Mouse (Mus musculus): Measurements from ENCODE around the gene Lca5l.

DNA sequence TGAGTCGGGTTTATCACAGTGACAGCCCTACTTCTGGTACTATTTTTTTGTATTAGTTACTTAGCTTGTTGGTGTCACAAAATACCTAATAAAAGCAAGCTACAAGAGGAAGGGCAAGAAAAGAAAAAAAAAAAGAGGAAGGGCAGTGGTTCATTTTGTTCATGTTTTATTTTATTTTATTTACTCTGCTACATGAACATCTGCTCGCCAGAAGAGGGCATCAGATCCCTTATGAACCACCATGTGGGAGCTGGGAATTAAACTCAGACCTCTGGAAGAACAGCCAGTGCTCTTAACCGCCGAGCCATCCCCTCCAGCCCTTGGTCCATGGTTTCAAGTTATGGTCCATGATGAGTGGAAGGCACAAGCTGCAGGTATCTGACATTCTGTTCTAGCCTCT is 77.3 kb downstream of the Lca5l start:
- TF ChIP-seq CTCF (IDR thresholded peaks at IDR 0.05; ENCODE audit: extremely low read depth, insufficient read length, insufficient replicate concordance, low read depth, low read length) (no peak), POLR2A (IDR thresholded peaks at IDR 0.05; ENCODE audit: low read depth, low read length) (no peak)
